Mouse (Mus musculus) brain, embryonic 14.5 days (tissue): ENCODE results near the gene Smarcd3. TPM values are rescaled to one million over a fixed set of nuclear protein-coding genes. Genes with fewer than 3 reads are reported as not detected.

Experiments used
- DNase-seq: peaks from one replicate; pipeline ENCODE4 v3.0.0-alpha.2; 2011; ENCODE audit warnings: low read depth
- CTCF ChIP-seq: fragments of 200-500 bp; IDR thresholded peaks from 2 replicates; pipeline ENCODE4 v1.5.1; 2012; ENCODE audit warnings: inconsistent platforms, mild to moderate bottlenecking, moderate library complexity, borderline replicate concordance; ENCODE audit not compliant: insufficient read depth, insufficient read length; ENCODE audit errors: extremely low read depth
- POLR2A ChIP-seq: fragments of 200-500 bp; IDR thresholded peaks from 2 replicates; pipeline ENCODE4 v1.6.1; 2012; ENCODE audit warnings: mild to moderate bottlenecking, inconsistent platforms, borderline replicate concordance; ENCODE audit not compliant: poor library complexity, insufficient read depth, insufficient read length, severe bottlenecking; ENCODE audit errors: extremely low read depth
- polyA plus RNA-seq: library from polyadenylated mRNA; depleted of rRNA; stranded (reverse); fragments of >200 nt; gene quantifications from 2 replicates; pipeline ENCODE4 v1.2.3, GENCODE M21; 2012

Smarcd3 gene
- polyA plus RNA-seq, 1 experiment: 162 TPM

- no peak for TF ChIP-seq POLR2A
- TF ChIP-seq CTCF: no peak
- DNase-seq: no peak
Observed at GRCm38 (mm10) chr5:24645454-24645853, 21.2 kb upstream of the Smarcd3 start.

- TF ChIP-seq POLR2A (no peak), CTCF (no peak)
- DNase-seq: peak; percentile 69
Observed at GRCm38 (mm10) chr5:24639081-24639480, 14.9 kb upstream of the Smarcd3 start.

DNA sequence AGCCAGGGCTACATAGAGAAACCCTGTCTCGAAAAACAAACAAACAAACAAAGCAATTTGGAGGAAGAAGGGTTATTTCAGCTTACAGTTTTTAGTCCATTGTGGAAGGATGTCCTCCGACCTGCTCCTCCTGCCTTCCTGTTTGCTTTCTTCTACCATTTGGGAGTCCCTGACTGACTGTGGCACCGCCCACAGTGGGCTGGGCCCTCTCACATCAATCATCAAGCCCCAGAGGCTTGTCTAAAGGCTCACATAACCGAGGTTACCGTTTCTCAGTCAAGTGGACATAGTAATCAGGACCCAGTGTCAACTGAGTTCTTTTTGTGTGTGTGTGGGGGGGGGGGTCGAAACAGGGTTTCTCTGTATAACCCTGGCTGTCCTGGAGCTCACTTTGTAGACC, 13.9 kb upstream of the Smarcd3 start:
- DNase-seq: no peak
- TF ChIP-seq CTCF (no peak), POLR2A (no peak)

- DNase-seq: peak; percentile 37
- TF ChIP-seq POLR2A (no peak), CTCF (peak; percentile 36; the same call in 1 of the 2 replicates)
Observed at GRCm38 (mm10) chr5:24636987-24637386, 12.8 kb upstream of the Smarcd3 start.

- DNase-seq: peak; percentile 71
- no peak for TF ChIP-seq CTCF
- no peak for TF ChIP-seq POLR2A
Observed at GRCm38 (mm10) chr5:24635526-24636141, 11.4 kb upstream of the Smarcd3 start.

GRCm38 (mm10) chr5:24635093-24635492, 10.9 kb upstream of the Smarcd3 start:
- no peak for TF ChIP-seq POLR2A
- TF ChIP-seq CTCF: no peak

GRCm38 (mm10) chr5:24629712-24630111, 5.5 kb upstream of the Smarcd3 start:
- no peak for DNase-seq
- TF ChIP-seq CTCF: no peak
- no peak for TF ChIP-seq POLR2A

More at GRCm38 (mm10) chr5:24635093-24635492, 10.9 kb upstream of the Smarcd3 start:
- no peak for DNase-seq

- TF ChIP-seq POLR2A (no peak), CTCF (no peak)
- no peak for DNase-seq
Observed at GRCm38 (mm10) chr5:24624822-24625120, 560 bp upstream of the Smarcd3 start.

- no peak for TF ChIP-seq POLR2A
- no peak for TF ChIP-seq CTCF
- DNase-seq: peak; percentile 71
Observed at GRCm38 (mm10) chr5:24623041-24623985, 898 bp downstream of the Smarcd3 start.

DNA sequence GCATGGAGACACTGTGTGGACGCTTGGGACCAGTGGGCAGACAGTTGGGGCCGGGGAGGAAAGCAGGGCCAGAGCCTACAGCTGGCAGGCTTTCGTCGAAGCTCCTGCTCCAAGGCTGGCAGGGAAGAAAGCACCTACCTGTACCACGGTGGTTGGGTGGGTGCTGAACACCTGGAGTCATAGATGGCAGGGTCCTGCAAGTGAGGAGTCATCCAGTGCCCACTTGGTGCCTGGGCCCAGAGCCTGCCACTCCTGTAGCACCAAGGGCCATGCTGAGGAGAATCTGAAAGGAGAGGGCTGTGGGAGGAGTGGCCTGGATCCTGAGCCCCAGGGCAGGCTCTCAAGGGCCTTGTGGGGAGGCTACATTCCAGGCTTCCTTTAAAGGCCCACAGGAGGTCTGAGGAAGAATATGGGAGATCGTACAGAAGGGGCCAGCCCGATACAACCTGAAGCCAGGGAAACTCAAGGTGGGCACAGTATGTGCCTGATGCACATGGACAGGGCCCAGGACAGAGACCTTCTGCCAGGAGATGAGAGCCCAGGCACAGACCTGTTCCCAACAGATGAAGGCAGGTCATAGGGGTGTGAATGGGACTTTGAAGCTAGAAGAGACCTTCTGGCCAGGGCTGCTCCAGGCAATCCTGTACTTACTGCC, 1.7 kb downstream of the Smarcd3 start:
- no peak for DNase-seq
- TF ChIP-seq POLR2A (no peak), CTCF (no peak)

DNA sequence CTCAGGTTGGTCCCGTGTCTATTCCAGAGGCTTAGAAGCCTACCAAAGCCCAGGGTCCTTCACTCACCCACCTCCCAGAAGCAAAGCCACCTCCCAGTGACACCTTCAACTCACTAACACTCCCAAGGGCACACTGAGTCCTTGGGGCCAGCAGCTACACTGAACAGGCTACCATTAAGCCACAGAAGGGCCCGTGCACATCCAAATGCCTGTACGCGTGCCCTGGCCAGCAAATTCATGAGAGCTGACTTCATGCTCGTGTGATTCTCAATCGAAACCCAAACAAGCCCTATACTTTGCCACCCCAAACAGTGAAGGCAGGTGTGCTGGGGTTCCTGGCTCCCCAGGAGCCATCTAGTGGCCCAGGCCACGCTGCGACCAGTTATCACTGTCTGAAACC, 3.6 kb downstream of the Smarcd3 start:
- DNase-seq: no peak
- no peak for TF ChIP-seq POLR2A
- TF ChIP-seq CTCF: no peak

DNA sequence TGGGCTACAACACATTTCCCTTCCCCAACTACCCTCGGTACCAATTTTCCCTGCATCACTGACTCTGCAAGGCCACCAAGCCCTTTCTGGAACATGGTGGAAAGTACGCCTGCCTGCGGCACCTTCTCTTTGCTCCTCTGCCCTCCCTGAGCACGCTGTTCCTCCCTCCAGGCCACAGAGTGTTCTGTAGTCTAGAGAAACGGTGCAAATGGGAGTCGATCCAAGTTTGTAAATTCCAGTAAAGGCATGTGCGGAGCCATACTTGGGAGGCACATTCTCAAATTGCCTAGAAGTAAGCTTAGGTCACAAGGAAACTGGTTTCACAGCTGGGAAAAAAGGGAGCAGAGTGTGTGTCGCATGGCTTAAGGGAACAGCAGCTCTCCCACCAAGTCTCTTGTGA, 4.1 kb downstream of the Smarcd3 start:
- TF ChIP-seq POLR2A (no peak), CTCF (no peak)
- DNase-seq: no peak

GRCm38 (mm10) chr5:24618921-24619320, 5.3 kb downstream of the Smarcd3 start:
- no peak for TF ChIP-seq CTCF
- TF ChIP-seq POLR2A: no peak
- DNase-seq: no peak
